Mouse (Mus musculus) thymus, adult 18-20 months (tissue): Measurements from ENCODE around the gene Kcnab2.
A peak's percentile ranks its signal among the peaks of the same experiment; 100 is the strongest.

Experiments used
- DNase-seq, 2 experiments: peaks; one replicate each; pipeline ENCODE4 v3.0.0; 2022; ENCODE audit warnings: mixed read lengths in 2 of 2

Gene Kcnab2

GRCm38 (mm10) chr4:152448666-152449018 is 29.0 kb downstream of the Kcnab2 start:
- DNase-seq: peak; percentile 73 to 79

GRCm38 (mm10) chr4:152447731-152448665 is 29.7 kb downstream of the Kcnab2 start:
- DNase-seq: peak; percentile 18 to 21

- DNase-seq: peak; percentile 60 to 73
Measured at GRCm38 (mm10) chr4:152446178-152446577, 31.5 kb downstream of the Kcnab2 start.

GRCm38 (mm10) chr4:152441536-152441935 is 36.1 kb downstream of the Kcnab2 start:
- no peak for DNase-seq

- no peak for DNase-seq
Measured at GRCm38 (mm10) chr4:152440882-152441281, 36.8 kb downstream of the Kcnab2 start.

GRCm38 (mm10) chr4:152435255-152435654 is 42.4 kb downstream of the Kcnab2 start:
- DNase-seq: peak in 1 of 2 experiments; percentile 13

- peak in 1 of 2 experiments; percentile 35 for DNase-seq
Measured at GRCm38 (mm10) chr4:152434836-152435235, 42.8 kb downstream of the Kcnab2 start.

- DNase-seq: no peak
Measured at GRCm38 (mm10) chr4:152432308-152432707, 45.4 kb downstream of the Kcnab2 start.

GRCm38 (mm10) chr4:152428259-152428658 is 49.4 kb downstream of the Kcnab2 start:
- DNase-seq: no peak

GRCm38 (mm10) chr4:152424922-152425321 is 52.7 kb downstream of the Kcnab2 start:
- DNase-seq: no peak

- no peak for DNase-seq
Measured at GRCm38 (mm10) chr4:152424341-152424740, 53.3 kb downstream of the Kcnab2 start.

- DNase-seq: no peak
Measured at GRCm38 (mm10) chr4:152423576-152423975, 54.1 kb downstream of the Kcnab2 start.

GRCm38 (mm10) chr4:152418229-152419060 is 59.2 kb downstream of the Kcnab2 start:
- DNase-seq: no peak

GRCm38 (mm10) chr4:152412524-152413080 is 65.1 kb downstream of the Kcnab2 start:
- no peak for DNase-seq

GRCm38 (mm10) chr4:152410961-152411360 is 66.7 kb downstream of the Kcnab2 start:
- DNase-seq: no peak

GRCm38 (mm10) chr4:152406531-152406930 is 71.1 kb downstream of the Kcnab2 start:
- DNase-seq: no peak

- DNase-seq: no peak
Measured at GRCm38 (mm10) chr4:152405671-152406201, 71.9 kb downstream of the Kcnab2 start.

GRCm38 (mm10) chr4:152405143-152405542 is 72.5 kb downstream of the Kcnab2 start:
- no peak for DNase-seq

- no peak for DNase-seq
Measured at GRCm38 (mm10) chr4:152398926-152399325, 78.7 kb downstream of the Kcnab2 start.

GRCm38 (mm10) chr4:152392627-152393026 is 85.0 kb downstream of the Kcnab2 start:
- DNase-seq: no peak

GRCm38 (mm10) chr4:152392192-152392591 is 85.5 kb downstream of the Kcnab2 start:
- DNase-seq: no peak

- DNase-seq: no peak
Measured at GRCm38 (mm10) chr4:152385644-152386043, 92.0 kb downstream of the Kcnab2 start.
